Mouse (Mus musculus) kidney, adult 18-20 months (tissue): ENCODE measurements around the gene Ctsm.
"Not testable (repeated sequence)": the region's sequence is repeated elsewhere in the genome, so short reads cannot be mapped to it uniquely, and the experiment has no call there.

Source experiments
- DNase-seq: peaks from one replicate; pipeline ENCODE4 v3.0.0; 2021

Gene Ctsm

GRCm38 (mm10) chr13:61541631-61542030 is at the start of gene Ctsm:
Gene Ctsm, minus strand, starts transcription at chr13:61541839.
- DNase-seq = peak; percentile 18

GRCm38 (mm10) chr13:61570027-61570426 is 28.4 kb upstream of the Ctsm start, which contains the start of gene Cts3:
Gene Cts3, minus strand, starts transcription at chr13:61570127.
- no peak for DNase-seq

DNA sequence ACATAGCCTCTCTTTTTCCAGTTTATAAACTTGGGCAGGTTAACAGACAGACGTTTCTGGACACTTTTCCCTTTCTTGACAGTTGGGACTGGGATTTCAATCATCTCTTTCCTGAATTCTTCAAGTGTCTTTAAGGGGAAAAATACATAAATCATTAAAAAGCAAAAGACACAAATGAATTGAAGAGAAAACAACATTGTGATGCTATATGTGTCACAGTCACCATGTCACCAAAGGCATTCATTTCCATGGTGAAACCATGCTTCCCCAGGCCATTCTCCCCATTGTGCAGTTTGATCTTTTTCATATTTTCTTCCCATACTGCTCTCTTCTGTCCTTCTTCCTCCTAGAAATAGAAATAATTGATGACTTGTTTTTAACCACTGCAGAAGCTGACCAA is 26.4 kb upstream of the Ctsm start, which contains the start of gene Gm49352:
TSS of gene Gm49352 (minus strand) at position 101 of the 400 bp plus-strand sequence.
- DNase-seq = not testable (repeated sequence)
